Mouse (Mus musculus) brain, embryonic 18.5 days (tissue): ENCODE results near the gene Gm26661.
A peak's percentile ranks its signal among the peaks of the same experiment; 100 is the strongest.

Source experiments
- DNase-seq: peaks from one replicate; pipeline ENCODE4 v3.0.0-alpha.2; 2012; ENCODE audit warnings: low read depth, low spot score

Gene Gm26661

DNA sequence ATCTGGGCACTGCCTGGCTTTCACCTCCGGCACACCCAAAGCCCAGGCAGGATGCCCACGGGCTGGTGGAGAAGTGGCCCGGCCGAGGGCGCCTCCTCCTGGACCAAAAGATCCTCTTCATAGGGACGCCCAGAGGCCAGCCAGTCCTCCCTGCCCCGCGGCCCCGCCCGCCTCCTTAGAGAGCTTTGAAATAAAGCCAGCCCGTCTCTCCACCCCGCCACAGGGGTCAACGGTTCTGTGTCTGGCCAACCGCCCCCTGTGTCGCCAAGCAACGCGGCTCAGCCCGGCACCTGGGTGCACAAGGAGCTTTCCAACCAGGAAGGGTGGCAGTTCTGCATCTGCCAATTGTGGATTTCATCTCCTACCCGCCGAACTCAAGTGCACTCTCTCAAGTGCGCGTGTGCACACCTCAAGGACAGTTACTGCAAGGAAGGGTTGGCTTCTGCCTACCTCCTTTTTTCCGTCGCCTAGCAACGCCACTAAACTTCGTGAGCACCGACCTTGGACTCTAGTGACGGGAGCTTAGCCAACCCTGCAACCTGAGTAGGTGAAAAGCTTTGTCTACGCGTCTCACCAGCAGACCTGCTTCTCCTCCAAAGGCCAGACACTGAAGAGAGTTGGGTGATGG lies at the start of gene Gm26661:
Gm26661 (plus strand) TSS at position 56 of the 628 bp plus-strand sequence.
- peak; percentile 34 for DNase-seq

DNA sequence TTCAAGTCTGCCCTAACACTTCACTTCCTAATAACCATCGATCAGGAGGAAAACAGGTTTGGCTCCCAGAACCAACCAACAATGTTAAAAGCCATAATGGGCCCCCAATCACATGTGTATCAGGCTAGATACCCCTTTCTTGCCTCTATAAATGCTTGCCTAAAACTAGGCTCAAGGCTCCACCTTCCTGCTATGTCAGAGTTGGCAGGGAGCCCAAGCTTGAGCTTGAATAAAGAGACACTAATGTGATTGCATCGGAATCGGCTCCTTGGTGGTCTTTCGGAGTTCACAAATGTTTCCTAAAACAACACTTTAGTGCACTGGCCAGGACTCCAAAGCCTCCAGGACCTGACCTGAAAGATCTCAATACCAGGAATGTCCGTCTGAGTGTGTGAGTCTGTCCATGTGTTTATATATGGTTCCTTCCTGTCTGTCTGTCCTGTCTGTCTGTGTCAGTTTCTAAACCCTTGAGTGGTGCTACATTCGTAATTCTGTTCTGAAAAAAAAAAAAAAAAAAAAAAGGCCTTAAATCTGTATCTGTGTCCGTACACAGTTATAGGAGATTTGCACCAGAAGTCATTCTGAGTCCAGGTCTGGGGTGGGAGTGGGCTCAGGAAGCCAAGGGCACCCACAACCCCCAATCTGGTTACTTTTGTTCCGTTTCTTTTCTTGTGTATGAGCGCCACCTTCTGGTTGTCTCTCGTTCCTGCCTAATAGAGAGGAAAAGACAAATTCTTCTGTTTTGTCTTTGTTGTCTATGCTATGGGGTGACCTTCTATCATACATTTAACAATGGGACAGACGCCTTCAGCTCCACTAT lies 42.2 kb upstream of the Gm26661 start:
- DNase-seq, result peak; percentile 74

DNA sequence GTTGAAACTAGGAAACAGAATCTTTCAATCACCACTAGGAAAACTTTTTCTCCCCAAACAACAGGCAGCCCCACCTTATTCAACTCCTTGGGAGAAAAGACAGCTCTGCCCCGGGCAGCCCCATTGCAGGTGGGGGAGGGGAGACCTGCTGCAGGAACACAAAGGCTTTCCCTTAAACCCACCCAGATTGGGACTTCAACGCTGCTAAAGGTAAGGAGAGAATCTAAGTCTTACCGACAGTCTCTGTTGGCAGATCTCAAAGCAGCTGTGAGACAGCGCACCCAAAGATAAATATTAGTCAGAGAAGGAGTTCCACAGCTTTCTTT lies 41.7 kb upstream of the Gm26661 start:
- no peak for DNase-seq

DNA sequence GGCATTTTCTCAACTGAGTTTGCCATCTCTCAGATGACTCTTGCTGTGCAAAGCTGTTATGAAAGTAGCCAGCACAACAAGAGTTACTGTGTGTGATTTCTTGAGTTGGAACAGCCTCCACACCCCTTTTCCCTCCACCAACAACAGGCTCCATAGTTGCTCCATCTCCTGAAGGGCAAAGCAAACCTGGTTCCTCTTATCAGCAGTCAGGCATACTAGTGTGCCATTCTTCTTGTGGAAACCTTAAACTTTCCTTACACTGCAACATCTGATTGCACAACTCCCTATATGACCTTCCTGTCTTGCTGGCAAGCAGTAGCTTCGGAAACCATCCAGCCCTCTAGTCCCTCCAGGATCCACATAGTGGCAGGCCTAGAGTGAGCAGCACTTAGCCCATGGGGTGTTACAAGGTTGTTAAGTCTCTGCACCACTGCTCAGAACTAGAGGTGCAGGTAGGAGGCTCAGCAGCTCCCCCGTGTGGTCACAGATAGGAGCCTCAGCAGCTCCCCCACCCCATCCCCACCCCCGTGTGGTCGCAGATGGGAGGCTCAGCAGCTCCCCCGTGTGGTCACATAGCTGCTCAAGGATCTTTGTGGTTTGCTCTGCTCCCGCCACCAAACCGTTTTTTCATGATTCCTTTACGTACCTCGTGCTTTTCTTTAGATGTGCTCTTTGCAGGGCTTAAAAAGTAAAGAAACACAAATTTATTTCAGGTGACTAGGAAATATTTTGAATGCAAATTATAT lies 25.6 kb upstream of the Gm26661 start:
- DNase-seq, result peak; percentile 26

DNA sequence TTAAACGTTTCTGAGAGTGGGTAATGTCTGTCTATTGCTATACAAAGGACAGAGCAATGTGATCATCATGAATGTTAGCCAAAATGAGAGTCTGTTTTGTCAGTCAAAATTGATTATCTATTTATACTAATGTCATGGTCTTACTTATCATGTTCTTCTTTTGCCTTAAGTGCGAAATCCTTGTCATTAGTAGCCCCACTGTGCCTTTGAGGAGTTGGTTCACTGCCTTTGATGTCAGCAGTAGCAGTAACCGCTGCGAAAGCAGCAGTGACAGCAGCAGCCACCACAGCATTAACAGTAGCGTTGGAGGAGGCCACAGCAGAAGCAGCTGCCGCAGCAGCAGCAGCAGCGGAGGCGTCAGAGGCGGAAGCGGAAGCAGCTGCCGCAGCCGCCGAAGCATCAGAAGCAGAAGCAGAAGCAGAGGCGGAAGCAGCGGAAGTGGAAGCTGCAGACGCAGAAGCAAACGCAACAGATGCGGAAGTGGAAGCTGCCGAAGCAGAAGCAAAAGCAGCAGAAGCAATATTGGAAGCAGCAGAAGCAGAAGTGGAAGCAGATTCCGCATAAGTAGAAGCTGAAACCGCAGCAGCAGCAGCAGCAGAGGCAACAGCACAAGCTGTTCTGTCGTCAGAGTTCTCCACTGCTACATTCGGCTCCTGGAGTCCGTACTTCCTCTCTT lies 17.5 kb upstream of the Gm26661 start:
- DNase-seq, result peak; percentile 51

DNA sequence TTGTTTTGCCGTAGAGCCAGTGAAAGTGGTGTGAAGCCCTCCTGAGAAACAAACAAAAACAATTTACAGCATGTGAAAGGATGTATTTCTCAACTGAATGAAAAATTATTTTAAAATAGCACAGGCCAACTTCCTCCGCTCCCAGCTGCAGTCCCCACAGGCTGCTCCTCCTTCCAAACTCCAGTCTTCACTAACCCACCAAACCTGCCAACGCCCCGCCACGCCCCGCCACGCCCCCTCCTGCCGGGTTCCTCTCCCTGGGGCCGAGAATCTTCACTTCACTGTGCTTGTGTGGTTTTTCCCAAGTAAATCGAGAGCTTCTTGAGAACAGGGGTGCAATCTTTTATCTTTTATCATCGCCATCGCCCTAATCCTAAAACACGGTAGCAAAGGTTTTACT lies 5.3 kb upstream of the Gm26661 start:
- no peak for DNase-seq

DNA sequence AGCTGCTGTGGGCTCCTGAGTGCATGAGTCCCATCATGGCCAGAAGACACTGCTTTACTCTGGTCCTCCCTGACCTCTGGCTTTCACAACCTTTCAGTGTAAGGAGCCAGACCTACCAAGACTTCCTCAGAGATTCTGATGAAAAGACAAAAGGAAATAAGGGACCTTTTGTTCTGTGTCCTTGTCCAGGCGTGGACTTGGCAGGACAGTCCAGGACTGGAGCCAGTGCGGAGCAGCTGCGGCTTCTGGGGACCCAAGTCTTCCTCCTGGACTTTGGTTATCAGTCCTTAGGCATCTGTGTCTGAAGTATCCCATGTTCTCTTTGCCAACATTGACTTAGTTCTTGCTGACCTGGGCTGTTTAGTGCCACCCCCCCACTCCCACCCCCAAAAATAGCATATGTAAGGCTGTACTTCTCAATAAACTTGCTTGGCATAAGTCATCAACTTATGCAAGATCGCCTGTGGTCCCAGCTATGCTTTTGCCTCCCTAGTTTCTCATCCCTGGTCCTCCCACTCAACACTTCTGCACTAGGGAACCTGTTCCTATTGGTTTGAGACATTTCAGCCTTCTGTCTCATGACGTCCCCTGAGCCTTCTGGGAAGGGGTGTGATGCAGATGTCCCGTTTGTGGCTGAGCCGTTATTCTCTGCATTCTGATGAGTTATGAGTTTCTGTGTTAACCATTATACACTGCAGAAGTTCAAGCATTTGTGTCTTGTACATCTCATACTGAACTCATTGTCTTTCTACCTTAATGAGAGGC lies 1.9 kb upstream of the Gm26661 start:
- DNase-seq, result no peak

DNA sequence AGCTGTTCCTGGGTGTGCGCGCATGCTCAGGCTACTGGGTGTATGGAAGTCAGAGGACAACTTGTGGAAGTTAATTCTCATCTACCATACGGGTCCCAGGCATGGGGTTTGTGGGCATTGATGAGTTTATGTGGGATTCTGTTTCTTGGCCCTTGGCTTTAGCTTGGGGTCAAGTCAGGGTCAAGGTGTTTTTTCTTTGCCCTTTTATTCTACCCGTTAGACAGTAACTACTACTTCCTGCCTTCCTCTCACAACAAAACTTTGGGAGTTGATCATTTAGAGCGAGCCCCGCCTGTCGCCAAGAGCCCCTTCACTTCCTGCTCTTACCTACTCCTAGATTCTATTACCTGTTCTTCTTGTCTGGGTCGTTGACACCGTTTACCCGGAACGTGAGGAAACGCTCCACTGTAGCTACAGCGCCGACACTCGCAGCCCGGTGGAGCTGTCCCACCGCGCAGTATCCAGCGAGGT lies 291 bp upstream of the Gm26661 start:
- no peak for DNase-seq

DNA sequence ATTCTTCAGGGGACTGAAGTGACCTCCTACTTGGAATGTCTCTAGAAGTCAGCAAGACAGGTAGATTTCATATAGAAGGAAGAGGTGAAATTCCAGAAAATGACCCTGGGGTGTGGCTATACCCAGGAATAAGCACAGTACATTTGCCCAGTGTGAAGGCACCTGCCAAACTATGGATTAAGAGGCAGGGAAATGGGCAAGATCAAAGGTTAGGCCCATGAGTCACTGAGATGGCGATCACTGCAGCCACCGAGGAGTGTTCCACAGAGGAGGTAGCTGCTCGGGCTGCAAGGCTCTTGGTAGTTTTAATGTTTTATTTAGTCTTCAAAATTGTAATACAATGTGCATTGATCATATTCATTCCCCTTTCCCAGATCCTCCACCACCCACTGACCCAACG lies 4.6 kb downstream of the Gm26661 start:
- no peak for DNase-seq

DNA sequence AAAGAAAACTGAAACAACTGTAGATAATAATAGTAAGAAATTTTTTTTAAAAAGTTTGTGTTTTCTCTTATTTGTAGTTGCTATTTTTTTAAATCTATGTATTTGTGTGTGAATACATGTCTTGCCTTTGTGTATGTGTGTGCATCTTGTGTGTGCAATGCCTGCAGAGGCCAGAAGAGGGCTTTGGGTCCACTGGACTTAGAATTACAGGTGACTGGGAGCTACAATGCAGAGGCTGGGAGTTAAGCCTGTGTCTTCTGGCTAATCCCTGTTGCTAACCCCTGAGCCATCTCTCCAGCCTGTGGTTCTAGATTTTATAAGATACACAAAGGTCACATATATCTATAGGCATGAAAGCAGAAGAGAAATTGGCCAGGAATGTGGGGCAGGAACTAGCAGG lies 9.2 kb downstream of the Gm26661 start:
- no peak for DNase-seq

DNA sequence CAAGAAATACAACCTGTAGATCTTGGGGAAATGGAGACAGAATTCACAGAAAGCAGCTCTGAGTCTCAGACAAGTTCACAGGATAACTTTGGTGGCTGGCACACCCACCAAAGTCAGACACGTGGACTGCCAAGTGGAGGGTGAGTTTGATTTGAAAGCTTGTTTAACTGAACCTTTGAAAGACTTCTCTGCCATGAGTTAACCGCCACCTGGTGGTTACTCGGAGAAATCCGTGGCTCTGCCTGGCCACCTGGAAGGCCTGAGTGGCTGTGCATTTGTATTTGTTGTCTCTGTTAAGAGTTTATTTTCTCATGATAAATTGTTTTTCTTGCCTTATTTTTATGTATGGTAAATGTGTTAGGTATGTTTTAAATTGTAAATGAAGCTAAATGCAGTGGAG lies 10.4 kb downstream of the Gm26661 start:
- no peak for DNase-seq

DNA sequence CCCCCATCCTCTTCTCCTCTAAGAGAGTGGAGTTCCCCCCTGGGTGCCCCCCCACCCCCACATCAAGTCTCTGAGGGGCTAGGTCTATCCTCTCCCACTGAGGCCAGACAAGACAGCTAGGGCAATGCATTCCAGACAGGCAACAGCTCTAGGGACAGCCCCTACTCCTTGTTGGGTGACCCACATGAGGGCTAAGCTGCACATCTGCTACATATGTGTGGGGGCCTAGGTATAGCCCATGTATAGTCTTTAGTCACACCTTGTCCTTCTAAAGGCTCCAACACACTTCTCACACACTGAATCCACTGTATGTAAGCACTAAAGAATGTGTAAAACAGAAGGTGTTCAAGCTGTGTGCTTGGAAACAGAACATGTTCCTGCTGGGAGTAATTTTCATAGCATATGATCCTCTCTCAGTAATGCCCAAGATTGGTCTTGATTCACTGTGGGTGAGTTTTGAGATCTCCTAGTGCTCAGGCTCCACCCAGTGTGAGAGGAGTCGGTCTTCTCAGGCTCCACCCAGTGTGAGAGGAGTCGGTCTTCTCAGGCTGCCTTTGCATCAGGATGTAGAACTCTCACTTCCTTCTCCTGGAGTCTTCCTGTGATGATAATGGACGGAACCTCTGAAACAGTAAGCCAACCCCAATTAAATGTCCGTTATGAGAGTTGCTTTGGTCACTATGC lies 12.6 kb downstream of the Gm26661 start:
- DNase-seq, result no peak

DNA sequence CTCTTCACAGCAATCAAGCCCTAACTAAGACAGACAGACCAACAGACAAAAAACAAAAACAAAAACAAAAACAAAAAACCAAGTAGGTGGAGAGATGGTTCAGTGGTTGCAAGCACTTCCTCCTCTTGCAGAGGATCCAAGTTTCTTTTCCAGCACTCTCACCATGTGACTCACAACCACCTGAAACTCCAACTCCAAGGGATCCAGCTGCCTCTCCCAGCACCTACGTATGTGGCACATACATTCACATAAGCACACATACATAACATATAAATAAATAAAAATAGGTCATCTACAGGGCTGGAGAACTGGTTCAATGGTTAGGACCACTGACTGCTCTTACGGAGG lies 13.1 kb downstream of the Gm26661 start:
- DNase-seq, result no peak

DNA sequence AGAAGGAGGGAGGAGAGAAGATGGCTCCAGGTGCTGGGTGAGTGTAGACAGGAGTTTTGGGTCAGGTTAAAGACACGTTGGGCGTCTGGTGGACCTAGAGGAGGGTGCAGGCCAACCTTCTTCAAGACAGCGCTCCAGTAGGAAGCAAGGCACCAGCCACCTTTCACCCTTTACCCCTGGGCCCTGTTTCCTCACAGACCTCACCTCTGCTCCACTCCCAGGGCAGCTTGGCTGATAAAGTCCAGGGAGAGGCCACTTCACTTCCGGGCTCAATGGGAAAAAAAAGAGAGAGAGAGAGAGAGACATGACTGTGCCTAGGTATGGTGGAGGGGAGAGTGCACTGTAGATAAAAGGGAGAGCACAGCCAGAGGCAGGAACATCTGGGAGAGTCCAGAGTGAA lies 16.3 kb downstream of the Gm26661 start:
- DNase-seq, result no peak

DNA sequence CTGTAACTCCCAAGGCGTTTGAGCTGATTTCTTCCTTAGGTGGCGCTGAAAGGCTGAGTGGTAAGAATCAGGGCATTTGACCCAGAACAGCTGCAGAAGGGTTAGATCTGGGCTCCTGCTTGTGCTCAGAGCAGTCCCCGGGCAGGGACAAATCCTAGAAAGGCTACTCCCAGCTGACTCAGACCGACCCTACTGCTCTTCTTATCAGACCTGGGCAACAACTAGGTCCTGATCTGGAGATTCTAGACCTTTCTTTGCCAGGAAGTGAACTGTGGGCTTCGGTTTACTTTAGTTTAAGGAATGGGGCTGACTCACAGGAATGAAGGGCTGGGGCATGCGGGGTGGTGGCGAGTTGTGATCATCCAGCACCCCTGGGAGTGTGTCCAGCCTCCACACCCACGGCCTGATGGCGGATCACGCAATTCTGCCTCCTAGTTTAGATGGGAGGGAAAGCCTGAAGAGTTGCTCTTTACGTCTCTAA lies 17.2 kb downstream of the Gm26661 start:
- no peak for DNase-seq

DNA sequence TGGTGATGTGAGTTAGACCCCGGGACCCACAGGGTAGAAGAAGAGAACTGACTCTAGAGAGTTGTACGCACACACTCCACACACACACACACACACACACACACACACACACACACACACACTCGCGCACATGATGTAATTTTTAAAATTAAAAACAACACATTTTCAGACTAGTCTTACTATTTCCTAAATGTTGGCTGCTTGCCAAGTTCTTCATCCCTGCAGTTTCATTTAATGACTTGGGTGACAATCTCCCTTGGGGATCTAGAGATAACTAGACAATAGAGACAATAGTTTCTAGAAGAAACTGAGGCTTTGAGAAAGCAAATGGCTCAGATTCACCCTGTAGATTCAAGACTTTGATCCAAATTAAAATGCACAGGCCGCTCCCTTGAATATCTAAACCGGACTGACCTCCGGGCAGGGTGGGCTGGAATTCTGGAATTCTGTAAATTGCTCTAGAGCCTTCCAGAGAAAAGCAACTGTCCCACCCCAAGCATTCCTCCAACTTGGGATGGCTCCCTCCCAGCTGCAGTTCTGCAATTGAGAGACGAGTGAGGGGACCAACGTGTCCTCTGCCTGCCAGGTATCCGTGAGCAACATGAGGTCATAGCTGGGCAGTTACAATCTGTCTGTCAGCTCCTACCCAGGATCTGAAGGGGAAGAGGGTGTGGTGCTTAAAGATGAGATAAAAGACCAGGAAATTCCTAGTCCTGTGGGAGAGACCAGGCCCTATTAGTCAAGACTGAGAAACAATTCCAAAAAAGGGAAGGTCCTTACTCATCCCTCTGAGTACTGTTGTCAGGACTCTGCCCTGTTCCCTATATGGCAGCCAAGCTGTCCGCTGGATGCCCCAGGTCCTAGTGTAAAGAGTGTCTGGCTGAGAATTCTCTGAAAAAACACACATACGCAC lies 17.9 kb downstream of the Gm26661 start:
- DNase-seq, result no peak

DNA sequence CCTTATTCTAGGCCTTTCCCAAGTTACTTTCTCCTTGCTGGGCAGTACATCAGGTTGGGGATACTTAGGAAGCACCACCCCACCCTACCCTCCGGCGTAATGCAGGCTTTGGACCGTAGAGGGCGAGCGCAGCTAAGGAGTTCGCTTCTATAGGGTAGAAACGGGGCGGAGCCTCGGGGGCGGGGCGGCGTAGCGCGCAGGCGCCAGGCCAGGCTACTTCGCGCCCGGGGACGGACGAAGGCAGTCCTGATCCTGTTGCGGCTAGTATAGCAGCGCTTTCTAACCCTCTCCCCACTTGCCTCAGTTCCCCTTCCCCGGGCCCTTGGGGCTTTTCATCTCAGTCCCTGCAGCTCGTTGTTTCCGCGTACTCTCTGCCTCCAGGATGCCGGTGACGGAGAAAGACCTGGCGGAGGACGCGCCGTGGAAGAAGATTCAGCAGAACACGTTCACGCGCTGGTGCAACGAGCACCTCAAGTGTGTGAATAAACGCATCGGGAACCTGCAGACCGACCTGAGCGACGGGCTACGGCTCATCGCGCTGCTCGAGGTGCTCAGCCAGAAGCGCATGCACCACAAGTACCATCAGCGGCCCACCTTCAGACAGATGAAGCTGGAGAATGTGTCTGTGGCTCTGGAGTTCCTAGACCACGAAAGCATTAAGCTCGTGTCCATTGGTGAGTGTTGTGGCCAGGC lies 26.5 kb downstream of the Gm26661 start, which contains the start of gene Flnb:
Flnb (plus strand) TSS at position 188 of the 693 bp plus-strand sequence.
- peak; percentile 78 for DNase-seq

DNA sequence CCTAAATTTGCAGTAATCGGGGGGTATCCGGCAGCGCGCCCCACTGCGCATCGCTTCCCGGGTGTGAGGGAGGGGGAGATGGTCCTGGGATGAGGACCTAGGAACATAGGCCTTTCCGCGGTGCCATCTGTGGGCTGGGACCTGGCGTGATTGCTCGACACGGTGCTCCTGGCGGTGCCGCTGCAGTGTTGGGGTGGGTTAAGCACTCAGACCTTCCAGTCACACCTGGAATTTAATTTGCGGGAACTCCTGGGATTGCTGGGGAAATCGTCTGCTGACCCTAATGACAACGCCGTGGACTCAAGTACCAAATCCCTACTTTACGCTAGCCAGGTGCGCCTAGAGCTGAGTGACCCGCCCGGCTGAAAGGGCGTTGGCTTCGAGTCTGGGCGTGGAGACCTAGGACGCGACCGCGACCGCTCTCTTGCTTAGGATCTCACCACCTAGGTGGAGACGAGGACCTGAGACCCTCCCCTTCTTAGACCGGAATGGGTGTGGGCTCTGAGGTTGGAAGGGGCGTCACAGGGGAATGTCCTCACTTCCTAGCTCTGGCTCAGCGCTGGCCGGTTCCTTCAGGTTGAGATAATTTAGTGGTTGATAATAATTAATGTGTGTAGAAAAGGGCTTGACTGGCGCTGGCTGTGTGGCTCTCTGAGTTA lies 27.2 kb downstream of the Gm26661 start:
- DNase-seq, result no peak
